Mouse (Mus musculus): Measurements from ENCODE around the gene Rnf24. TPM values are rescaled to one million over a fixed set of nuclear protein-coding genes. Genes with fewer than 3 reads are reported as not detected.
A peak's percentile ranks its signal among the peaks of the same experiment; 100 is the strongest.

Rnf24 gene
- polyA plus RNA-seq, 2 experiments from 2014 or later, result 0.47 to 0.94 TPM

DNA sequence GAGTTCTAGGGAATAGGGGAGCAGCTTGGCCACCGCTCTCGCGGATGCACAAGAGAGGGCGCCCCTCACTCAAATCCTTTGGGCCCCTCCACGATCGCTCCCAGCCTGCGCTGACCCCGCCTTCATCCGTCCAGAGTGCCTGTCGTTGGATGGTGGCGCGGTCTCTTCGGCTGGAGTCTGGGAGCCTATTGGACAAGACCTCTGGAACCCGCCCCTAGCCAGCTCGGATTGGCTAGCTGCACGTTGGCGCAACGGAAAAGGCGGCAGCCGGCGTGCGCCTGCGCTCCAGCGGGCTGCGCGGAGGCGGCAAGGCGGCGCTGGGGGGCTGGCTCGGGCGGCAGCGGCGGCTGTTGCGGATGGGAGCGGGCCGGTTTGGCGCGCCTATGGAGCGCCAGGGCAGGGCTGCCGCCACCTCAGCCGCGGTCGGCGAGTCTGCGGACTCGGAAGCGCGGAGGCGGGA, 90.4 kb downstream of the Rnf24 start, which contains the start of gene Pank2:
Pank2 (plus strand) TSS at position 283 of the 460 bp plus-strand sequence.
- ATAC-seq, result peak; percentile 97

DNA sequence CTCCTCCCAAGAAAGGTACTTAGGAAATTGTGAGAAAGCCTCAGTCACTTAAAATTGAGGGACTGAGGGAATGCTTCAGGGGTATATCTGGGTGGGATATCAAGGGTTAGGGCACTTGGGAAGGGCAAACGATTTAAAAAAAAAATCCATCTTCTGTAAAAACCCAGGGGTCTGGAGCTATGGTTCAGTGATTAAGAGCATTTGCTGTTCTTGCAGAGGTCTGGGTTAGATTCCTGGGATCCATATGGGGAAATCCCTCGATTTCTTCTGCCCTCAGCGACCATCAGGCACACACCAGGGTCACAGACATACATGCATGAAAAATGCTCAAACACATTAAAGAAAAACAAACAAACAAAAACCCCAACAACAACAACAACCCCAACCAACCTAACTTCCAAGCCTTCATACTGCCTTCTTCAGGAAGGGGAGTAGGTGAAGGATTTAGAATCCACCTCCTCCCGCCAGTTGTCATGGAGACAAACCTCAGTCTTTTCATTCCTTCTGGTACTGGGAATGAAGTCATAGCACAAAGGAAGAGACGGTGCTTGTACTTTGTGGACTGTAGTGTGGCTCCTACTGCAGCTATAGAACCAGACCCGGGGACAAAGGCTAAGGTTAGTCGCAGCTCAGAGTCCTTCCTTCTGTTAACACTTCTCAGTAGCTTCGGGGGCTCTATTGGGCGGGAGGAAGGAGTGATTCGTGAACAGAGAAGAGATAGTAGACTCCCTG, 91.0 kb downstream of the Rnf24 start:
- ATAC-seq, result peak; percentile 40

DNA sequence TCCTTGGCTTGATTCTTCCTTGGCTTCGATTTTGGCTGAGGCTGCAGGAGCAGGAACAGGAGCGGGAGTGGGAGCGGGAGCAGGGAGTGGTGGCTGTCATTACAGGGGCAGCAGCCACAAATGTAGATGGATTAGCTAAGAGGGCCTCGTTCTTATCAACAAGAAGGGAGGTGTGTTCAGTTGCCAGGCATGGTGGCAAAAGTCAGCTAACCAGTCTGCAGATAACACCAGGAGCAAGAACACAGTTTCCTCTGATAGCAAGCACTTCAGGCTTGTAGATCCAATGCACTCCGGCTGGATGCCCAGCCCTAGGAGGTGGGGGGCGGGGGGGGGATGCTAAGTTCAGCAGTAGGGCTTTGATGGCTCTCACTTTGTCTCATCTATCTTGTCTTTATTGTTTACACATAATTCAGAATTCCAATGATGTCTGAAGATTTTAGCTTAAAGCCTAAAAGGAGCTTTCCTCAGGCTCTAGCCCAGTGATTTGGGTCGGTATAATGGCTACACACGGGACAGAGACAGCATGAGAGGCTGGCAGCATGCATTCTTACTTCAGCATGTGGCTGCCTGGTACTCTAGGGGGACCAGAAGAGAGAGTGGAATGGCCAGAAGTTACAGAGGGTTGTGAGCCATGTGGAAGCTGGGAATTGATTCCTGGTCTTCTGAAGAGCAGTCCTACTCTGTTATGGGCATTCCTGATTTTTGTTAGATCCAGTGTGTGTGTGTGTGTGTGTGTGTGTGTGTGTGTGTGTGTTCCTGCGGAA, 92.0 kb downstream of the Rnf24 start:
- no peak for ATAC-seq

DNA sequence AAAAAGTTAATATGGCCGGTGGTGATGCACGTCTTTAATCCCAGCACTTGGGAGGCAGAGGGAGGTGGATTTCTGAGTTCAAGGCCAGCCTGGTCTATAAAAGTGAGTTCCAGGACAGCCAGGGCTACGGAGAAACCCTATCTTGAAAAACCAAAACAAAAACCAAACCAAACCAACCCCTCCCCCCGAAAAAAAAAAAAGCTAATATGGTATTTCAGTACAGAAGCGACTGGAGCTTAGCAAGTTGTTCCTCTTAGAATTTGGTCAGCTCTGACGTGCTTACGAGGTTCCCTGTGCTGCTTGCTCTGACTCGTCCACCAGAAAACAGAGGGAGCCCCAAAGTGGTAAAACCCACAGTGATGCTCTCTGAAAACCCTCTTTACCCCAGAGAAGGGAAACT, 94.0 kb downstream of the Rnf24 start:
- no peak for ATAC-seq

DNA sequence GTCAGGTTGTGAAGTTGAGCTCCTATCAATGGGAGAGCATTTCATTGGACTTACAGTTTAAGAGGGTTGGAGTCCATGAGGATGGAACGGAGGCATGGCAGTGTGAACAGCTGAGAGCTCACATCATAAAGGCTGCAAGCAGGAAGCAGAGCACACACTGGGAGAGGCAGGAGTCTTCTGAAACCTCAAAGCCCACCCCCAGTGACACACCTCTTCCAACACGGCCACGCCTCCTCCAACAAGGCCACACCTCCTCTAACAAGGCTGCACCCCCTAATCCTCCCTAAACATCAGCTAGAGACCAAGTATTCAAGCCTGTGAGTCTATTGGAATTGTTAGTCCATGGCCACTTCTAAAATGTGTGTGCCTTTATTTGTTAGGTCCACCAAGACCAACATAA, 97.0 kb downstream of the Rnf24 start:
- ATAC-seq, result no peak

DNA sequence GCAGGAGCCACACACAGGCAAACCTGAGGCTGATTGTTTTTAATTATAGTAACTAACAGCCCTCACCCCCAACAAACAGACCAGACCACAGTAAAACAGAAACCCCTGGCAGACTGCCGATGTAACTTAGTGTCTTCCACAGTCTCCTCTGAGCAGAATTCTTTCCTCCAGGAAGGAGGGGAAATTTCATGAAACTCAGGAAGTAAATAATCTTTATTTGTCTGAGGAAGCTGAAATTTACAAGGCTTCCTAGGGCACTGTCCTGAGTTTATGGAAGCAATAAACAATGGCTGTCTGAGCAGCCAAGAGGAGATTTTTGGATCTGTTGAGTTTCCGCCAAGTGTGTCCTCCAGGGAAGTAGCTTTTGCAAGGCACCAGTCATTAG, 98.4 kb downstream of the Rnf24 start:
- ATAC-seq, result peak; percentile 36

DNA sequence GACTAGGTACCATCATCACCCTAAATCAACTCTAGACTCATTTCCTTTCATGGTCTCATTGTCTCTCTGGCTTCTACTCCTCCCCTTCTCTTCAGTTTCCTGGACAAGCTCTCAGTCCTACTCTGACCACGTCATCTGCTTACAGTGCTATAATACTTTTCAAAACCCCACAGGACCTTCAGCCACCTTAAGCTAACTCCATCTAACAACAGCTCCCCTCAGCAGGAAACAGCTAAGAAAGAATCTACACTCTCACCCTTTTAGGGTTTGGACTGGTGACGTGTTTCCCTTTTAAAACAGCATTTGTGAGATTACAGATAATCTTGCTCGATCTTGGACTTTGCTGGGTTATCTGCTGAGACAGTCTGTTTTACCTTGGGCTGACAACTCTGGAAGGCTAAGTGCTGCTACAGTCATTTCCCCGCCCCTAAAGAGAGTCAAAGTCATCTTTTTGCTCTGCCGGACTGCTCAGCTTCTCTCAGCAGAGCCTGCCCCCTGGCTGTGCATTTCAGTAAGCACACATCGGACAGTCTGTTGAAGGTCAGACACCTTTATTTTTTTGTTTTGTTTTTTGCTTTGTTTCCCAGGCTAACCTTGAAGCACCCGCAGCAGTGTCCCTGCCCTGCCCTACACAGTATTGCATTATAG, 98.9 kb downstream of the Rnf24 start:
- ATAC-seq, result peak; percentile 86

Other genes starting within 250 kb of the Rnf24 start
- gene Hspa12b, start 225.6 kb downstream of the Rnf24 start, polyA plus RNA-seq (2017; shearing (Covaris generic)), result under 1 TPM; 0.13 to 0.19 TPM
- gene Gm11037, start 219.4 kb downstream of the Rnf24 start, polyA plus RNA-seq (2017; shearing (Covaris generic)), result not detected
- 10 to 100 TPM; 37.7 to 47.8 TPM for gene 1700037H04Rik, start 192.8 kb downstream of the Rnf24 start, polyA plus RNA-seq (2017; shearing (Covaris generic))
- 1 to 10 TPM; 3.0 to 3.1 TPM for gene Cenpb, start 172.8 kb downstream of the Rnf24 start, polyA plus RNA-seq (2017; shearing (Covaris generic))
- gene Cdc25b, start 165.9 kb downstream of the Rnf24 start, polyA plus RNA-seq (2017; shearing (Covaris generic)), result 10 to 100 TPM; 90.4 to 96.2 TPM
- gene Spef1, start 165.6 kb downstream of the Rnf24 start, polyA plus RNA-seq (2017; shearing (Covaris generic)), result 1 to 10 TPM in 1 of 2 experiments, not detected in 1; 1.3 TPM
- gene Ap5s1, start 145.8 kb downstream of the Rnf24 start, polyA plus RNA-seq (2017; shearing (Covaris generic)), result 10 to 100 TPM; 14.8 to 23.9 TPM
- 10 to 100 TPM; 18.8 to 20.4 TPM for gene Mavs, start 118.8 kb downstream of the Rnf24 start, polyA plus RNA-seq (2017; shearing (Covaris generic))
- gene Pank2, start 90.4 kb downstream of the Rnf24 start, polyA plus RNA-seq (2017; shearing (Covaris generic)), result 10 to 100 TPM in 1 of 2 experiments, 1 to 10 TPM in 1; 7.6 to 11.9 TPM
- 10 to 100 TPM in 1 of 2 experiments, 1 to 10 TPM in 1; 8.1 to 13.2 TPM for gene Smox, start 138.6 kb upstream of the Rnf24 start, polyA plus RNA-seq (2017; shearing (Covaris generic))
- not detected for gene Adra1d, start 209.4 kb upstream of the Rnf24 start, polyA plus RNA-seq (2017; shearing (Covaris generic))

Measured in activated CD4-positive, CD25-positive, alpha-beta regulatory T cell, adult 4 months (primary cell).